Mouse (Mus musculus) forebrain, postnatal 0 days (tissue): ENCODE results near the gene Nhs. TPM values are rescaled to one million over a fixed set of nuclear protein-coding genes. Genes with fewer than 3 reads are reported as not detected.

ENCODE experiments used
- ATAC-seq: fragments of 200-750 bp; cut with Nextera tagmentation; 2 replicates; pipeline ENCODE4 v1.8.0; 2017; ENCODE audit warnings: mild to moderate bottlenecking, moderate library complexity
- DNase-seq: peaks from one replicate; pipeline ENCODE4 v3.0.0-alpha.2; 2015
- H3K27ac ChIP-seq: fragments of 300-500 bp; sonication (generic); 2 replicates; pipeline ENCODE4 v1.5.1; 2014; ENCODE audit warnings: low read depth, mild to moderate bottlenecking, antibody characterized with exemption, low read length, moderate library complexity, mixed read lengths
- H3K27me3 ChIP-seq: fragments of 300-500 bp; sonication (generic); 2 replicates; pipeline ENCODE4 v1.6.1; 2014; ENCODE audit warnings: mild to moderate bottlenecking, low read length, mixed read lengths; ENCODE audit not compliant: insufficient read depth
- H3K36me3 ChIP-seq: fragments of 300-500 bp; sonication (generic); 2 replicates; pipeline ENCODE4 v1.6.1; 2014; ENCODE audit warnings: mild to moderate bottlenecking, moderate library complexity; ENCODE audit not compliant: insufficient read depth
- H3K4me1 ChIP-seq: fragments of 300-500 bp; sonication (generic); 2 replicates; pipeline ENCODE4 v1.6.1; 2014; ENCODE audit warnings: antibody characterized with exemption; ENCODE audit not compliant: insufficient read depth
- H3K4me2 ChIP-seq: fragments of 300-500 bp; sonication (generic); 2 replicates; pipeline ENCODE4 v1.6.1; 2014; ENCODE audit warnings: low read depth, mild to moderate bottlenecking, moderate library complexity
- H3K4me3 ChIP-seq: fragments of 300-500 bp; sonication (generic); 2 replicates; pipeline ENCODE4 v1.5.1; 2014; ENCODE audit warnings: low read depth, low read length, mixed read lengths
- H3K9ac ChIP-seq: fragments of 300-500 bp; sonication (generic); 2 replicates; pipeline ENCODE4 v1.6.1; 2014; ENCODE audit warnings: mild to moderate bottlenecking
- H3K9me3 ChIP-seq: fragments of 300-500 bp; sonication (generic); 2 replicates; pipeline ENCODE4 v1.6.1; 2016; ENCODE audit warnings: low read length
- CTCF ChIP-seq: sonication (generic); IDR thresholded peaks from 2 replicates; pipeline ENCODE4 v1.5.1; 2016; ENCODE audit warnings: antibody characterized with exemption, control low read depth, low read depth
- WGBS: fragments of 180-500 bp; shearing (Covaris S2); extraction: QIAGEN DNeasy Blood & Tissue Kit; methylation state at CpG from one replicate; pipeline ENCODE4 v1.1.7; 2014; 5-methylcytosine and 5-hydroxymethylcytosine counted together
- polyA plus RNA-seq: library from polyadenylated mRNA; unstranded; fragments of >200 nt; fragmentation: Nextera tagmentation; extraction: Ambion mirVana; gene quantifications from 2 replicates; pipeline ENCODE4 v1.2.1, GENCODE M21; 2015
- total RNA-seq: library from RNA; depleted of rRNA; stranded (reverse); fragments of >200 nt; gene quantifications from 2 replicates; pipeline ENCODE4 v1.2.3, GENCODE M21; 2014

Gene Nhs
- total and polyA plus RNA-seq, 2 experiments from 2014 or later = 1.9 to 9.4 TPM

DNA sequence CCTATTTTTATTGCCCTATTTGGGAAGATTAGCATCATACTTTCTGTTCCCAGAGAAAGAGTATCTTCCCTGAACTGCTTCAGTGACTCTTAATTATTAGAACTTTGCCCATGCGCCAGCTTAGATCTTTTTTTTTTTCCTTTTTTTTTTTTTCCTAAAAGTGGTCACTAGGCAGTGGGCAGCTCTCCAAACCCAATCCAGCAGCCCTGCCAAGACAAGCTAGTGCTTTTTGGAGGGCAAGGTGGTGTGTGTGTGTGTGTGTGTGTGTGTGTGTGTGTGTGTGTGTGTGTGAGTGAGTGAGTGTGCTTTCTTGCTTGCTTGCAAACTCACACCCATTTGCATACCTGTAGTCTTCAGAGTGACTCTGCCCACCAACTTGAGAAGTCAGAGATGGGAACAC lies 169.4 kb downstream of the Nhs start:
- H3K4me1 ChIP-seq = no peaks in the 10 kb centered on the region
- no peak overlapping the region for H3K9ac ChIP-seq
- H3K9me3 ChIP-seq = no peaks in the 10 kb centered on the region
- no peak overlapping the region for H3K27ac ChIP-seq
- DNase-seq (no peak), ATAC-seq (no peak)
- H3K36me3 ChIP-seq = no peaks in the 10 kb centered on the region
- TF ChIP-seq CTCF = no peak
- no peak overlapping the region for H3K4me3 ChIP-seq
- 88% methylated on average over 1 of the region's 1 CpGs for WGBS
- no peak overlapping the region for H3K4me2 ChIP-seq
- no peaks in the 10 kb centered on the region for H3K27me3 ChIP-seq

DNA sequence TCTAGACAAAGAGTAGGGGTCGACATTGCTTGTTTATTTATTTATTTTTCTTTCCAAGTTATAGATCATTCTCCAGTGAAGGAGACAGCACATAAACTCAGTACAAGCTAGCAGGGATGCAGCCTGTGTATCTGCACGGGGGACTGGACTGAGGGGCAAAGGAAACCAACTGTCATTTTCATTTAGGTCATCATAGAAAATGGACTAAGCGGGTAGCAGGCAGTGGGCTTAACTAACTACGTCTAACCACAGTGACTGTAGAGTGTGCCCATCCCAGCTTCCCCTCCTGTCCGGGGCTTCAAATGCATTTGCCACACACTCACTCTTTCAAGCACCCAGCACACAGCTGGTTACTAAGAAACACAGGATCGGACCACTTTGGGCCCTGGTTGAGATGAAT lies 174.6 kb downstream of the Nhs start:
- Histone ChIP-seq H3K27ac (no peak overlapping the region), H3K9me3 (no peaks in the 10 kb centered on the region), H3K4me3 (no peak overlapping the region), H3K36me3 (no peaks in the 10 kb centered on the region), H3K4me2 (no peak overlapping the region), H3K4me1 (no peaks in the 10 kb centered on the region), H3K9ac (no peak overlapping the region), H3K27me3 (no peaks in the 10 kb centered on the region)
- 78% methylated on average over 6 of the region's 6 CpGs for WGBS
- DNase-seq (no peak), ATAC-seq (no peak)
- no peak for TF ChIP-seq CTCF

DNA sequence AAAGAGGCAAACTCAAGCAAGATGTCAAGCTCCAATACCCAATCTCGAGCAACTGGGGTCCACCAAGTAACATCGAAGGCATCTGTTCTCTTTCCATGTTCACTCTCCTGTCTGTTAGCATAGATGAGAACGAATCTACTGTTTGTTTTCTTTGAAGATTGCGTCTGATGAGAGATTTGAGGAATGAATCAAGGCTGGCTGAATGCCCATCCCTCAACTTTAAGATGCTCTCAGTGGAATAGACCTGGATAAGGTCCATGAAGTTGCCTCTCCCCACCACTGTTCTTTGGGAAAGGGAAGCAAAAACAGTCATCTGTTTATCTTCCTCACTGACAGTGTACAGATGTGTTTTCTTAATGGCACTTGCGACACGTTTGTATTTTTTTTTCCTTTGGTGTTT lies 178.1 kb downstream of the Nhs start:
- H3K9me3 ChIP-seq = no peaks in the 10 kb centered on the region
- H3K4me3 ChIP-seq = no peak overlapping the region
- DNase-seq = no peak
- no peak overlapping the region for H3K9ac ChIP-seq
- ATAC-seq = no peak
- 79% methylated on average over 6 of the region's 6 CpGs for WGBS
- TF ChIP-seq CTCF = no peak
- H3K36me3 ChIP-seq = no peaks in the 10 kb centered on the region
- no peaks in the 10 kb centered on the region; the same call in 1 of the 2 replicates for H3K27me3 ChIP-seq
- H3K4me2 ChIP-seq = no peak overlapping the region
- H3K27ac ChIP-seq = no peak overlapping the region
- no peaks in the 10 kb centered on the region for H3K4me1 ChIP-seq

DNA sequence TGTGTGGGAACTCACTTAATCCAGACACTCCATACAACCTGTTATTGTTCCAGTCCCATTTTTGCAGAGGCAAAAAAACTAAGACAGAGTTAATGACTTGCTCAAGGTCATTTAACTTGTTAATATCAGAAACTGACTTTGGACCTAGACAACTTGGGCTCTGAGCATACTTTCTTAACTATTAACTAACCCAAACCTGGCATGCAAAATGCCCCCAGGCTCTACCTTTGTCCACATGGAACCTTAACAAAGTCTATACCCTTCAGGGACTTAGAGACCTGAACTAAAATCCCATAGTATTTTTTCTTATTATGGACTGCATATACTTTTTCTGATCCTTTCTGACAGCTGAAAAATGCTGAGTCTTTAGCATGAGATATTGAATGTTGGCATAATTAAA lies 179.6 kb downstream of the Nhs start:
- H3K9me3 ChIP-seq = no peaks in the 10 kb centered on the region
- H3K4me1 ChIP-seq = no peaks in the 10 kb centered on the region
- no peak overlapping the region for H3K4me2 ChIP-seq
- no peak for TF ChIP-seq CTCF
- no peak for ATAC-seq
- no peak overlapping the region for H3K9ac ChIP-seq
- no peaks in the 10 kb centered on the region for H3K36me3 ChIP-seq
- no peak overlapping the region for H3K4me3 ChIP-seq
- no peaks in the 10 kb centered on the region; the same call in 1 of the 2 replicates for H3K27me3 ChIP-seq
- DNase-seq = no peak
- H3K27ac ChIP-seq = no peak overlapping the region

DNA sequence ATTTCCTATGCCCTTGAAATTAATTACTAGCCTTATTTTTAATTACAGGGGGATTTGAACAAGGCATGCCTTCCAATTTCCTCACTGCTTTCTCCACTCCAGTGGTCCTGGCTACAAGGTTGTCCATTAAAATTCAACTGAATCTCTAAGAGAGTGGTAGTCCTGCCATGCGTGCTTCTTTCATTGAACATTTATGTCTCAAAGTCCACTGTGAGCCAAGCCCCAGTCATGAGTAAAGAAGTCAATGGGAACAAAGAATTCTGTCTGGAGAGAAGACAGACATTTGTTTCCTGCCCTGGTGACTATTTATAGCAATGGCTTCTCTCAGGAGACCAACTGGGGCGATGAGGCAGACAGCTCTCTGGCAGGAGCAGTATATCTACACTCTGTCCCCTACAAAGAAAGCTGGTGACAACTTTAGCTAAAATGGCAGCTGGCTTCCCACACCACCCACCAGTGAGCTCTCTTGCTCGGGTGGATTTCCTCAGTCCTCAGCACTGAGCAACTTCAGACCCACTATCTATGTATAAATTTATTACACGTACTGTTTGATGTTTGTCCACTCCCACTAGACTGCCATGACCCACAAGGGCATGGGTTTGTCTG lies 182.2 kb downstream of the Nhs start:
- Histone ChIP-seq H3K4me2 (no peak overlapping the region), H3K9ac (no peak overlapping the region), H3K9me3 (no peaks in the 10 kb centered on the region), H3K27me3 (no peaks in the 10 kb centered on the region; the same call in 1 of the 2 replicates), H3K36me3 (no peaks in the 10 kb centered on the region), H3K27ac (no peak overlapping the region), H3K4me3 (no peak overlapping the region), H3K4me1 (no peaks in the 10 kb centered on the region)
- DNase-seq (no peak), ATAC-seq (no peak)
- no peak for TF ChIP-seq CTCF
- WGBS = 64% methylated on average over 4 of the region's 4 CpGs

DNA sequence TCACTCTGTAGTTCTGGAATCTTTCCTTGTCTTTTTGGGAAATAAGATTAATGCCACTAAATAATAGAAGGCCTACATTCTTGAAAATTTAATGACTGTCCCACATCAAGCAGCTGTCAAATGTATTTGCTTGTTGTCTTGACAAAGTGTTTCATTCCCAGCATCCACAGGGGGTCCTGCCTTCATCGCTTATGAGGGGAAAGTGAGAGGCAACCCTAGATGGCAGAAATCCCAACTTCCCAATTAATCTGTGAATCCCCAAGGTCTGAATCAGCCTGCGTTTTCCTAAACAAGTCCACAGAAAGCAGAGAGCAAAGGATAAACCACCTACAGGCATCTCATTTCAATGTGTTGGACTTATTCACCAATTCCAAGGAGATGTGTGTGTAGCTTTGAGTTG lies 183.2 kb downstream of the Nhs start:
- no peak for DNase-seq
- H3K4me1 ChIP-seq = no peaks in the 10 kb centered on the region
- no peak overlapping the region for H3K4me2 ChIP-seq
- no peak overlapping the region for H3K27ac ChIP-seq
- no peak for ATAC-seq
- H3K9ac ChIP-seq = no peak overlapping the region
- no peaks in the 10 kb centered on the region for H3K36me3 ChIP-seq
- WGBS = 57% methylated on average over 2 of the region's 2 CpGs
- no peak overlapping the region for H3K4me3 ChIP-seq
- H3K27me3 ChIP-seq = no peaks in the 10 kb centered on the region; the same call in 1 of the 2 replicates
- no peak for TF ChIP-seq CTCF
- H3K9me3 ChIP-seq = no peaks in the 10 kb centered on the region

DNA sequence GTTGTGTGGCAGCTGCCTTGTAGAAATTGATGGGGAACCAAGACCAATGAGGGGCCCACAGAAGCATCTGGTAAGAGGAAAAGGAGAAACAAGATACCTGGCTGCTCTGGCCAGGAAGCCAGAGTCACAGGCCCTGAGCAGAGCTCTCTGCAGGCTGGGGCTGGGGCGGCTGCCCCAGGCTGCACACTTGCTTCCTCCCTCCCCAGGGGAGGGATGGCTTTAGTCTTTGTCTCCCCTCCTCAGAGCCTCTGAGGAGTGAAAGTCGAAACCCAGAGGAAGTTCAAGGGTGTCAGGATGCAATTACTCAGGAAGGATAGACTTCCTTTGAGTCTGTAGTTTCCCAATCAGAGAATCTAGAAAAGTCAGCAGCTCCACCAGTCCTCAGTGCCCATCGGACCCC lies 186.0 kb downstream of the Nhs start:
- H3K4me1 ChIP-seq = no peaks in the 10 kb centered on the region
- ATAC-seq (no peak), DNase-seq (no peak)
- no peaks in the 10 kb centered on the region; the same call in 1 of the 2 replicates for H3K27me3 ChIP-seq
- no peak overlapping the region for H3K27ac ChIP-seq
- WGBS = 55% methylated on average over 3 of the region's 3 CpGs
- TF ChIP-seq CTCF = no peak
- H3K4me2 ChIP-seq = no peak overlapping the region
- no peak overlapping the region for H3K4me3 ChIP-seq
- no peaks in the 10 kb centered on the region for H3K9me3 ChIP-seq
- H3K9ac ChIP-seq = no peak overlapping the region
- no peaks in the 10 kb centered on the region for H3K36me3 ChIP-seq
